Mouse (Mus musculus): ENCODE data around the gene Gm44503. TPM values are rescaled to one million over a fixed set of nuclear protein-coding genes. Genes with fewer than 3 reads are reported as not detected.

Gene Gm44503
- polyA plus RNA-seq, 1 experiment from 2014 or later, result not detected

DNA sequence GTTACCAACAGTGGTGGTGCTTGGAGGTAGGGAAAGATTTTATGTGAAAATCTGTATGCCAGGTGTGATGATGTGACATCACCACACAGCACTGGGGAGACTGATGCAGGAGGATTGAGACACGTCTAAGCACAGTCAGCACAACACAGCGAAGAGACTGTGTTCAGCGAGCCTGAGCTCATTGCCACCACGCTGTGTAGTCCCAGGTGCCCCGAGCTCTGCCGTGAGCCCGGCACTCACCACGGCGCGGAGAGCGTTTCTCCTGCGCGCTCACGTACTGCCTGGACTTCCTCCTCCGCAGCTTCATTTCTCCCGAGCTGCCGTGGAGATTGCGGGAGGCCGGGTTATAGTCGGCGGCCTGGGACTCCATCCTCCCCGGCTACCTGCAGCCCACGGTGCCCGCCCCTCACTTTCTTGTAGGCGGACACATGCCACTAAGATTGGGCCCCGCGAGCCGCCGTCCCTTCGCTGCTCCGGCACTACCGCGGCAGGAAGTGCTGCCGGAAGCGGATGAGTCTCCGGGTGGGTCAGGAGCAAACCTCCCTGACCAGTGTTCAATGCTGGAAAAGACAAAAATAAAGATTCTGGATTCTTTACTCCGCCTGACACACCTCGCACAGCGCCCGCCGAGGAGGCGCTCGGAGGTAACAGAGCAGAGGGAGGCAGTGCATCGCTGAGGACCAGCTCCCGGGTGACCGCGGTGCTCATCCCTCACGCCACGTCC is 80.7 kb downstream of the Gm44503 start:
- DNase-seq (ENCODE audit: low spot score) (peak; percentile 92), ATAC-seq (ENCODE audit: low FRiP score, low TSS enrichment) (peak; percentile 84)
- Histone ChIP-seq H3K4me2 (replicated peaks; ENCODE audit: low read depth) (peak overlapping the region; percentile 72), H3K4me3 (ENCODE audit: low read depth, low read length) (peak overlapping the region; percentile 75), H3K27ac (replicated peaks) (peak overlapping the region; percentile 80), H3K9ac (ENCODE audit: low read length) (peak overlapping the region; percentile 84), H3K36me3 (ENCODE audit: control insufficient read depth, insufficient read depth, low read length) (no peaks in the 10 kb centered on the region), H3K27me3 (ENCODE audit: control insufficient read depth, insufficient read depth, low read length) (no peaks in the 10 kb centered on the region), H3K4me1 (replicated peaks; ENCODE audit: control insufficient read depth, insufficient read depth) (no peaks in the 10 kb centered on the region; the same call in 1 of the 2 replicates), H3K9me3 (ENCODE audit: control insufficient read depth, low read length) (no peaks in the 10 kb centered on the region)
- TF ChIP-seq CTCF (IDR thresholded peaks at IDR 0.05; ENCODE audit: low read depth) (no peak), EP300 (optimal IDR thresholded peaks at IDR 0.05) (no peak)
- WGBS, result under 1% methylated on average over 49 of the region's 49 CpGs

DNA sequence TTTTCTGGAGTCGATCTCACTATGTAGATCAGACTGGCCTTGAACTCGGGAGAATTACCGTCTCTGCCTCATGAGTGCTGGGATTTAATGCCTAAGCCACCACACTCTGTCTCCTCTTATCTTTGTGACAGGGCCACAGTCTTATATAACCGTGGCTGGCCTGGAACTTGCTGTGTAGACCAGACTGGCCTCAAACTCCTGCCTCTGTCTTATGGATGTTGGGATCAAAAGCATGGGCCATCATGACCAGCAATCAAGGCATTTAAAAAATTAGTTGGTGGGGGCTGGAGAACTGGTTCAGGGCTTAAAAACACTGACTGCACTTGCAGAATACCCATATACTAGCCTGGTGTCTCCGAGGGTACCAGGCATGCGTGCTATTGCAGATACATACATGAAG is 81.4 kb downstream of the Gm44503 start, which contains the start of gene Pigb:
TSS of gene Pigb (minus strand) at position 299 of the 400 bp plus-strand sequence.
- H3K4me3 ChIP-seq (ENCODE audit: low read depth, low read length), result peak within 1 kb of the TSS; percentile 75
- peak within 1 kb of the TSS; percentile 80 for H3K27ac ChIP-seq (replicated peaks)
- no peaks in the 10 kb centered on the region for H3K36me3 ChIP-seq (ENCODE audit: control insufficient read depth, insufficient read depth, low read length)
- WGBS, result 29% methylated on average over 6 of the region's 6 CpGs
- peak within 1 kb of the TSS; percentile 84 for H3K9ac ChIP-seq (ENCODE audit: low read length)
- peak within 1 kb of the TSS; percentile 72 for H3K4me2 ChIP-seq (replicated peaks; ENCODE audit: low read depth)
- DNase-seq (ENCODE audit: low spot score), result no peak
- H3K27me3 ChIP-seq (ENCODE audit: control insufficient read depth, insufficient read depth, low read length), result no peaks in the 10 kb centered on the region
- no peak for ATAC-seq (ENCODE audit: low FRiP score, low TSS enrichment)
- no peaks in the 10 kb centered on the region for H3K9me3 ChIP-seq (ENCODE audit: control insufficient read depth, low read length)
- no peaks in the 10 kb centered on the region; the same call in 1 of the 2 replicates for H3K4me1 ChIP-seq (replicated peaks; ENCODE audit: control insufficient read depth, insufficient read depth)
- TF ChIP-seq EP300 (optimal IDR thresholded peaks at IDR 0.05), result no peak
- TF ChIP-seq CTCF (IDR thresholded peaks at IDR 0.05; ENCODE audit: low read depth), result no peak

DNA sequence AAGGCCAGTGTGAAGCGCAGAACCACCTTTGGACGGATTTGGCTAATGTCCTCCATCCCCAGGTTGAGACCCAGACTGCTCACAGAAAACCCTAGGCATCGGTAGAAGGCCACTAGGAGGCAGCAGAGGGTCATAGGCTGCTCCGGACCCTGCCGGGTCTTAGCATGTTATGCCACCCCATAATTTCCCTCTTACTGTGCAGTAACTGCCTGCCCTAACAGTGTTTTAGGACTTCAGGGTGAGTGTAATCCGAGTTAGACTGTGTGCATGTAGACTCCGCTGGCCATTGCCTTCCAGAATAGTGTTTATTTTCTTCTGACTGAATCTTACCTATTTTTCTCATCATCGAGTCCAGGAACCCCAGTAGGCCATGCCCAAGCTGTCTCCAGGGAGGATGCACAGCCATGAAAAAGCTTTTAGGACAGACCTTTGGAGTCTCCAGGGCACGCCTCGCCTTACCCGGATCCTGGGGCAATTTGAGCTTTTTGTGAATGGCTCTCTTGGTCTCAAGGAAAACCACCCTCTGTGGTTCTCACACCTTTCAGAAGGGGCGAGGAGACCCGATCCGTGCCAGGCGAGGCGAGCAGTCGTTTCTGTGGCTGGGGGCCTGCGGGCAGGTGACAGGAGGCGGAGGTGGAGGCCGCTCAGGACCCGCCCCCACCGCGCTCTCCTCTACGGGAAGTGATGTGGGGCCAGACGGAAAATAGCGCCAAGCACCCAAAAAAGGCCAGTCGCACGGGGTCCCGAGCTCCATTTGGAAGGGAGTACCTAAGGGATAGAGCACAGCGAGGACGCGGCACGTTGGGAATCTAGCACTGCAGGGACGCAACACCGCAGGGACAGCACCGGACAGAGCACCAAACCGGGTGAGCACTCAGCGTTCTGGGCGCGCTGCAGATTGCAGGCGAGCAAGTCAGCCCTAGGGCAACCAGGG is 85.8 kb downstream of the Gm44503 start, which contains the start of gene Rab27a:
TSS of gene Rab27a (plus strand) at position 709 of the 934 bp plus-strand sequence.
- peak; percentile 97 for TF ChIP-seq CTCF (IDR thresholded peaks at IDR 0.05; ENCODE audit: low read depth)
- no peak for TF ChIP-seq EP300 (optimal IDR thresholded peaks at IDR 0.05)
- DNase-seq (ENCODE audit: low spot score), result peak; percentile 89
- peak; percentile 82 for ATAC-seq (ENCODE audit: low FRiP score, low TSS enrichment)
- H3K9ac ChIP-seq (ENCODE audit: low read length), result peak within 1 kb of the TSS; percentile 69
- H3K36me3 ChIP-seq (ENCODE audit: control insufficient read depth, insufficient read depth, low read length), result no peaks in the 10 kb centered on the region
- H3K27me3 ChIP-seq (ENCODE audit: control insufficient read depth, insufficient read depth, low read length), result no peaks in the 10 kb centered on the region
- H3K9me3 ChIP-seq (ENCODE audit: control insufficient read depth, low read length), result no peaks in the 10 kb centered on the region
- peak within 1 kb of the TSS; percentile 54 for H3K4me3 ChIP-seq (ENCODE audit: low read depth, low read length)
- no peaks in the 10 kb centered on the region; the same call in 1 of the 2 replicates for H3K4me1 ChIP-seq (replicated peaks; ENCODE audit: control insufficient read depth, insufficient read depth)
- H3K27ac ChIP-seq (replicated peaks), result peak within 1 kb of the TSS; percentile 73
- 2% methylated on average over 41 of the region's 41 CpGs for WGBS
- H3K4me2 ChIP-seq (replicated peaks; ENCODE audit: low read depth), result peak within 1 kb of the TSS; percentile 94

DNA sequence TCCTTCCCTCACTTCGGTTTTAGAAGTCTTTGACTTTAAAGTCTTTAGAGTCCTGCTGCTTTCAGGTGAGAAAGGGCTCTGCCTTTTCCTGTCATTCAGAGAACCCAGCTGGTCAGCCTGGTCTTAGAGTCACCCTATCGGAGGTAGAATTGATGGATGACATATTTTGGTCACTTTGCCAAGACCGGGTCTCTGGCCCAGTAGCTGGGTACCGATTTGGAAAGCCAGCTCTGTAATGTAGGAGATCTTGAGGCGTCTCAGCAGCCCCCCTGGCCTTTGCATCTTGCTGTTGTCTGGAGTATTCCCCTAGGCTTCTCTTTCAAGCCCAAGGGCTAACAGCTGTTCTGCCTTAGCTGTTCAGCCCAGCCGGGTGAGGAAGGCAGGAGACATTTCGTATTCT is 86.6 kb downstream of the Gm44503 start:
- WGBS, result 5% methylated on average over 7 of the region's 7 CpGs
- H3K27ac ChIP-seq (replicated peaks), result peak overlapping the region; percentile 73
- peak; percentile 23 for DNase-seq (ENCODE audit: low spot score)

DNA sequence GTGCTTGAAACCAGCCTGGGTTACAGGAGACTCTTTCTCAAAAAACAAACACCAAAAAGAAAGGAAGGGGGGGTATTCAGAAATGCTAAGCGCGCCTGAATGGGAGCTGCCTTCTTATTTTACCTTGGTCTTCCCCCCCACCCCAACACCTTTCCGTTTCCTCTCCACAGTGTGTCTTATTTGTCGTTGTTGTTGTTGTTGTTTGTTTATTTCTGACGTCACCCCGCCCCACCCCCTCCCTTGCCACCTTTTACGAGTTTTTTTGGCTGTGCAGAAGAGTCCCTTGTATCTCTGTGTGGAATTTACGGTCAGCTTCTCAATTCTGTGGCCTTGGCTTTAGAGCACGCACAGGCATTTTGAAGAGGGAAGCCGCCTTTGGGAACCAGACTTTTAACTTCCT is 87.1 kb downstream of the Gm44503 start:
- no peak overlapping the region; the same call in 1 of the 2 replicates for H3K9ac ChIP-seq (ENCODE audit: low read length)
- peak overlapping the region; percentile 54 for H3K4me3 ChIP-seq (ENCODE audit: low read depth, low read length)
- no peak overlapping the region for H3K27ac ChIP-seq (replicated peaks)

More for the DNA sequence above, 86.6 kb downstream of the Gm44503 start:
- Histone ChIP-seq H3K9me3 (ENCODE audit: control insufficient read depth, low read length) (no peaks in the 10 kb centered on the region), H3K36me3 (ENCODE audit: control insufficient read depth, insufficient read depth, low read length) (no peaks in the 10 kb centered on the region), H3K27me3 (ENCODE audit: control insufficient read depth, insufficient read depth, low read length) (no peaks in the 10 kb centered on the region), H3K9ac (ENCODE audit: low read length) (peak overlapping the region; percentile 69), H3K4me2 (replicated peaks; ENCODE audit: low read depth) (peak overlapping the region; percentile 94), H3K4me3 (ENCODE audit: low read depth, low read length) (peak overlapping the region; percentile 54), H3K4me1 (replicated peaks; ENCODE audit: control insufficient read depth, insufficient read depth) (no peaks in the 10 kb centered on the region; the same call in 1 of the 2 replicates)
- TF ChIP-seq CTCF (IDR thresholded peaks at IDR 0.05; ENCODE audit: low read depth) (no peak), EP300 (optimal IDR thresholded peaks at IDR 0.05) (no peak)
- ATAC-seq (ENCODE audit: low FRiP score, low TSS enrichment), result no peak

More for the DNA sequence above, 87.1 kb downstream of the Gm44503 start:
- H3K27me3 ChIP-seq (ENCODE audit: control insufficient read depth, insufficient read depth, low read length), result no peaks in the 10 kb centered on the region
- 64% methylated on average over 10 of the region's 10 CpGs for WGBS
- H3K4me1 ChIP-seq (replicated peaks; ENCODE audit: control insufficient read depth, insufficient read depth), result no peaks in the 10 kb centered on the region
- DNase-seq (ENCODE audit: low spot score) (no peak), ATAC-seq (ENCODE audit: low FRiP score, low TSS enrichment) (no peak)
- H3K4me2 ChIP-seq (replicated peaks; ENCODE audit: low read depth), result peak overlapping the region; percentile 94
- H3K9me3 ChIP-seq (ENCODE audit: control insufficient read depth, low read length), result no peaks in the 10 kb centered on the region
- no peaks in the 10 kb centered on the region for H3K36me3 ChIP-seq (ENCODE audit: control insufficient read depth, insufficient read depth, low read length)
- TF ChIP-seq EP300 (optimal IDR thresholded peaks at IDR 0.05), result no peak
- no peak for TF ChIP-seq CTCF (IDR thresholded peaks at IDR 0.05; ENCODE audit: low read depth)
